Mouse (Mus musculus) neural tube, embryonic 11.5 days (tissue): ENCODE results near the gene Ctdnep1. TPM values are rescaled to one million over a fixed set of nuclear protein-coding genes. Genes with fewer than 3 reads are reported as not detected.
A peak's percentile ranks its signal among the peaks of the same experiment; 100 is the strongest.

Experiments used
- ATAC-seq: fragments of 200-750 bp; cut with Nextera tagmentation; 2 replicates; pipeline ENCODE4 v1.8.0; 2017; ENCODE audit warnings: moderate number of reproducible peaks, mild to moderate bottlenecking, moderate TSS enrichment, moderate library complexity; ENCODE audit not compliant: insufficient read depth, low FRiP score, low TSS enrichment
- DNase-seq: peaks from one replicate; pipeline ENCODE4 v3.0.0-alpha.2; 2015; ENCODE audit warnings: low spot score
- H3K27ac ChIP-seq: fragments of 300-500 bp; sonication (generic); 2 replicates; pipeline ENCODE4 v1.5.1; 2014; ENCODE audit warnings: low read depth, mild to moderate bottlenecking, low read length
- H3K27me3 ChIP-seq: fragments of 300-500 bp; sonication (generic); 2 replicates; pipeline ENCODE4 v1.6.1; 2014; ENCODE audit warnings: mild to moderate bottlenecking, low read length, mixed read lengths; ENCODE audit not compliant: control insufficient read depth, insufficient read depth
- H3K36me3 ChIP-seq: fragments of 300-500 bp; sonication (generic); 2 replicates; pipeline ENCODE4 v1.6.1; 2014; ENCODE audit warnings: mild to moderate bottlenecking, low read length, moderate library complexity, mixed read lengths; ENCODE audit not compliant: control insufficient read depth, insufficient read depth
- H3K4me1 ChIP-seq: fragments of 300-500 bp; sonication (generic); 2 replicates; pipeline ENCODE4 v1.6.1; 2014; ENCODE audit warnings: low read length, mixed read lengths; ENCODE audit not compliant: control insufficient read depth, insufficient read depth
- H3K4me2 ChIP-seq: fragments of 300-500 bp; sonication (generic); 2 replicates; pipeline ENCODE4 v1.6.1; 2014; ENCODE audit warnings: low read depth, mild to moderate bottlenecking, moderate library complexity
- H3K4me3 ChIP-seq: fragments of 300-500 bp; sonication (generic); 2 replicates; pipeline ENCODE4 v1.5.1; 2014; ENCODE audit warnings: low read depth, low read length
- H3K9ac ChIP-seq: fragments of 300-500 bp; sonication (generic); 2 replicates; pipeline ENCODE4 v1.6.1; 2014; ENCODE audit warnings: mild to moderate bottlenecking, low read length
- H3K9me3 ChIP-seq: fragments of 300-500 bp; sonication (generic); 2 replicates; pipeline ENCODE4 v1.6.1; 2016; ENCODE audit warnings: low read length; ENCODE audit not compliant: control insufficient read depth
- WGBS: fragments of 180-500 bp; shearing (Covaris S2); extraction: QIAGEN DNeasy Blood & Tissue Kit; methylation state at CpG from one replicate; pipeline ENCODE4 v1.1.7; 2014; 5-methylcytosine and 5-hydroxymethylcytosine counted together
- polyA plus RNA-seq: library from polyadenylated mRNA; unstranded; fragments of >200 nt; fragmentation: Nextera tagmentation; extraction: Ambion mirVana; gene quantifications from 2 replicates; pipeline ENCODE4 v1.2.1, GENCODE M21; 2014

The Ctdnep1 gene
- polyA plus RNA-seq, 1 experiment from 2014 or later: 23.3 TPM

GRCm38 (mm10) chr11:70029130-70029801 is 48.3 kb downstream of the Ctdnep1 start:
- H3K4me2 ChIP-seq: peak overlapping the region; percentile 62
- H3K4me1 ChIP-seq: peaks cover 41% of the 10 kb centered on the region
- H3K4me3 ChIP-seq: peak overlapping the region; percentile 27
- peak overlapping the region; percentile 77 for H3K27ac ChIP-seq
- H3K9ac ChIP-seq: peak overlapping the region; percentile 35; the same call in 1 of the 2 replicates
- ATAC-seq: peak; percentile 95
- peak; percentile 97 for DNase-seq
- H3K36me3 ChIP-seq: peaks cover 8% of the 10 kb centered on the region
- H3K9me3 ChIP-seq: no peaks in the 10 kb centered on the region
- under 1% methylated on average over 20 of the region's 20 CpGs for WGBS
- no peaks in the 10 kb centered on the region for H3K27me3 ChIP-seq

DNA sequence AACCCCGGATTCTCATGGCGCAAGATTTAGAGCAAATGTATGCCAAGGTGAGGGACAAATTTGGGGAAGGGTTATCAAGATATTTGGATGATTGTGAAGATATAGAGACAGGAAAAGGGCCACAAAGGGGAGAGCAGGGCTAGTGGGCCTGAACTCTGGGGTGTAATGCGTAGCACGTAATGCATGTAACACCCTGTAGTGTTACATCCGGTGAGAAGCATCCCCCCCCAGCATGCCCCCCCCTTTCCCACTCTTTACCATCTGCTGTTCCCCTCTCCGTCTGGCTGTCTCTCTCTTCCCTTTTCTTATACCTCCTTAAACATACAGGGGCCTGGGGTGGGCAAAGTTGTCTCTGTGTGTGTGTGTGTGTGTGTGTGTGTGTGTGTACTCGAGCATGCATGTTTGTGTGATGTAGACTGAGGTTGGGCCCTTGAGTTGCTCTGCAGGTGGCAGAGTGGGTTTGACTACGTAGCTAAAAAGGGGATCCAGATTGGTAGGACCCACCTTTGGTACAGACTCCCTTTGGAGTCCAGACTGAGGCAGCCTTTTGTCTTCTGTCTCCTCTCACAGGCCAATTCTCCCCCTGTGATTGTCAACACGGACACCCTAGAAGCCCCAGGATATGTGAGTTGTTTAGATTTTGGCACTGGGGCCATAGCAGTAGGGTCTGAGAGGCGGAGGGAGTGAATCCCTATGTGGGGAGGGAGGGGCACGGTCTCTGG is 49.0 kb downstream of the Ctdnep1 start:
- H3K4me3 ChIP-seq: peak overlapping the region; percentile 27
- no peaks in the 10 kb centered on the region for H3K27me3 ChIP-seq
- H3K9me3 ChIP-seq: no peaks in the 10 kb centered on the region
- peaks cover 39% of the 10 kb centered on the region for H3K4me1 ChIP-seq
- 35% methylated on average over 11 of the region's 11 CpGs for WGBS
- peak overlapping the region; percentile 77 for H3K27ac ChIP-seq
- no peak for DNase-seq
- peaks cover 8% of the 10 kb centered on the region for H3K36me3 ChIP-seq
- peak overlapping the region; percentile 35; the same call in 1 of the 2 replicates for H3K9ac ChIP-seq
- ATAC-seq: peak; percentile 42
- peak overlapping the region; percentile 62 for H3K4me2 ChIP-seq

DNA sequence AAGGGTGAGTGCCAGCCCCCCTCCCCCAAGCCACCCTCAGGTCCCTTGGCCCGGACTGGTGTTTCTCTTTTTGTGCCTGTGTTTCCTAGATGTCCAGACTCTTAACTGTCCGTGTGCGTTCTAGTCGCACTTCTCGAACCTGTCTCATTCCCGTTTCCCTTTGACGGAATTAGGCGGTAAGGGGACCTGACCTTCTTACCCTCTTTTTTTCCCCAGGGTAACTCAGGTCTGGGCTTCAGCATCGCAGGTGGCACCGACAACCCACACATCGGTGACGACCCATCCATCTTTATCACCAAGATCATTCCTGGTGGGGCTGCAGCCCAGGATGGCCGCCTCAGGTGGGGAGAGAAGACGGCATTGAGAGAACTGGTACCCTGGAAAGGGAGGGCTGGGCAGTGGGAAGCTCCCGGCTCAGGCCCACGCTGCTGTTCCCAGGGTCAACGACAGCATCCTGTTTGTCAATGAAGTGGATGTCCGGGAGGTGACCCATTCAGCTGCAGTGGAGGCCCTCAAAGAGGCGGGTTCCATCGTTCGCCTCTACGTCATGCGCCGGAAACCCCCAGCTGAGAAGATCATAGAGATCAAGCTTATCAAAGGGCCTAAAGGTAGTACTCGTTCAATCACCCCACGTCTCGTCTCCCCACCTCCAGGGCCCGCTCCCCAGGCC is 49.8 kb downstream of the Ctdnep1 start:
- H3K4me2 ChIP-seq: peak overlapping the region; percentile 62; the same call in 1 of the 2 replicates
- 94% methylated on average over 28 of the region's 28 CpGs for WGBS
- DNase-seq (no peak), ATAC-seq (no peak)
- peak overlapping the region; percentile 77 for H3K27ac ChIP-seq
- no peaks in the 10 kb centered on the region for H3K27me3 ChIP-seq
- H3K9me3 ChIP-seq: no peaks in the 10 kb centered on the region
- peaks cover 38% of the 10 kb centered on the region for H3K4me1 ChIP-seq
- peaks cover 8% of the 10 kb centered on the region for H3K36me3 ChIP-seq
- peak overlapping the region; percentile 35; the same call in 1 of the 2 replicates for H3K9ac ChIP-seq
- peak overlapping the region; percentile 27; the same call in 1 of the 2 replicates for H3K4me3 ChIP-seq

DNA sequence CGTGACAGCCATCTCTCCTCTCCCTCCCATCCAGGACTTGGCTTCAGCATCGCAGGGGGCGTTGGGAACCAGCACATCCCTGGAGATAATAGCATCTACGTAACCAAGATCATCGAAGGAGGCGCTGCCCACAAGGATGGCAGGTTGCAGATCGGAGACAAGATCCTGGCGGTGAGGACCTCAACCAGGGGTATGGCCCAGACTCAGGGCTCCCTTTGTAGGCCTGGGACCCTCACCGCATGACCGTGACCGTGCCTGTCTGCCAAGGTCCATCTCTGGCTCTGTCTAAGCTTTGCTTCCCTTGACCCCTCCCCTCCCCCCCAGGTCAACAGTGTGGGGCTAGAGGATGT is 50.3 kb downstream of the Ctdnep1 start:
- H3K4me2 ChIP-seq: no peak overlapping the region
- WGBS: 96% methylated on average over 11 of the region's 11 CpGs
- DNase-seq: no peak

GRCm38 (mm10) chr11:70038174-70038573 is 57.2 kb downstream of the Ctdnep1 start:
- no peak for DNase-seq
- ATAC-seq: no peak
- H3K4me2 ChIP-seq: no peak overlapping the region
- no peaks in the 10 kb centered on the region for H3K9me3 ChIP-seq
- no peaks in the 10 kb centered on the region for H3K27me3 ChIP-seq
- H3K4me3 ChIP-seq: no peak overlapping the region
- 81% methylated on average over 7 of the region's 7 CpGs for WGBS
- H3K36me3 ChIP-seq: peaks cover 3% of the 10 kb centered on the region; the same call in 1 of the 2 replicates
- no peak overlapping the region for H3K9ac ChIP-seq
- H3K27ac ChIP-seq: no peak overlapping the region
- H3K4me1 ChIP-seq: no peaks in the 10 kb centered on the region

More for the DNA sequence above, 50.3 kb downstream of the Ctdnep1 start:
- H3K9me3 ChIP-seq: no peaks in the 10 kb centered on the region
- no peaks in the 10 kb centered on the region for H3K27me3 ChIP-seq
- no peak overlapping the region for H3K4me3 ChIP-seq
- H3K4me1 ChIP-seq: peaks cover 33% of the 10 kb centered on the region
- H3K36me3 ChIP-seq: peaks cover 8% of the 10 kb centered on the region
- no peak for ATAC-seq
- H3K27ac ChIP-seq: no peak overlapping the region
- H3K9ac ChIP-seq: no peak overlapping the region

DNA sequence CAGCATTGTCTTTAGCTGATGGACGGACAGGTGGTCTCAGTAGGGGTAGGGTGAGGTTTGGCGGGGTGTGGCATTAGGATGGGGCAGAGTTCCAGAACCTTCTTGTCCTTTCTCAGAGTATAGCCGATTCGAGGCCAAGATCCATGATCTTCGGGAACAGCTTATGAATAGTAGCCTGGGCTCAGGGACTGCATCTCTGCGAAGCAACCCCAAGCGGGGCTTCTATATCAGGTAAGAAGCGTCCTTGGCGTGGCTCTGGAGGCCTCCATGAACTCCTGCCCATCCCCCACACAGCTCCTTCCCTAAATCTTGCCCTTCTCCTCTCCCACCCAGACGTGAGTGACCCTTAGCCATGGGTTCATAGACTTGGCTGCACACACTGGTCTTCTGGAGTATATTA is 58.7 kb downstream of the Ctdnep1 start:
- H3K27me3 ChIP-seq: no peaks in the 10 kb centered on the region
- peaks cover 5% of the 10 kb centered on the region; the same call in 1 of the 2 replicates for H3K36me3 ChIP-seq
- no peaks in the 10 kb centered on the region for H3K9me3 ChIP-seq

DNA sequence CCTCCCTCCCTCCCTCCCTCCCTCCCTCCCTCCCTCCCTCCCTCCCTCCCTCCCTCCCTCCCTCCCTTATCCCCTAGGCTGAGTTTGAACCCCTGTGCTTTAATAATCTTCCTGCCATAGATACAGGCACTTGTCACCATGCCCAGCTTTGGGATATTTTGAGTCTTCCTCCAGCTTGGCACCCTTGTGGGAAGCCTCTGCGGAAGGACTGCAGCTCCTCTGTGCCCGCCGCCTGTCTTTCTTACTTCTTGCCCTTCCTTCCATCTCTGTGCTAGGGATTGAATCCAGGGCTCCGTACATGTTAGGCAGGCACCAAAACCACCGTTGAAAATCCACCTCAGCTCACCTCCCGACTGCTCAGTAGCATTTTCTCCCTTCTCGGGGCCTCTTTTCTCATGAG is 59.2 kb downstream of the Ctdnep1 start:
- no peak for ATAC-seq
- H3K27me3 ChIP-seq: no peaks in the 10 kb centered on the region

More for the DNA sequence above, 58.7 kb downstream of the Ctdnep1 start:
- WGBS: 92% methylated on average over 10 of the region's 10 CpGs
- ATAC-seq: no peak
- Histone ChIP-seq H3K9ac (no peak overlapping the region), H3K4me2 (no peak overlapping the region), H3K27ac (no peak overlapping the region), H3K4me3 (no peak overlapping the region), H3K4me1 (no peaks in the 10 kb centered on the region)
- DNase-seq: no peak

More for the DNA sequence above, 59.2 kb downstream of the Ctdnep1 start:
- Histone ChIP-seq H3K4me1 (no peaks in the 10 kb centered on the region), H3K36me3 (peaks cover 5% of the 10 kb centered on the region; the same call in 1 of the 2 replicates), H3K4me3 (no peak overlapping the region), H3K27ac (no peak overlapping the region), H3K9me3 (no peaks in the 10 kb centered on the region), H3K9ac (no peak overlapping the region), H3K4me2 (no peak overlapping the region)
- DNase-seq: no peak
- 90% methylated on average over 7 of the region's 7 CpGs for whole genome bisulfite sequencing
